Mouse (Mus musculus) neural tube, embryonic 12.5 days (tissue): ENCODE data around the gene Arl3. TPM values are rescaled to one million over a fixed set of nuclear protein-coding genes. Genes with fewer than 3 reads are reported as not detected.
A peak's percentile ranks its signal among the peaks of the same experiment; 100 is the strongest.

Experiments used
- ATAC-seq: fragments of 200-750 bp; cut with Nextera tagmentation; 2 replicates; pipeline ENCODE4 v1.8.0; 2017; ENCODE audit warnings: low read depth, mild to moderate bottlenecking, moderate TSS enrichment, moderate library complexity; ENCODE audit not compliant: low FRiP score
- H3K27ac ChIP-seq: fragments of 300-500 bp; sonication (generic); 2 replicates; pipeline ENCODE4 v1.5.1; 2016
- H3K27me3 ChIP-seq: fragments of 300-500 bp; sonication (generic); replicated peaks from 2 replicates; pipeline ENCODE4 v1.6.1; 2016; ENCODE audit warnings: mild to moderate bottlenecking
- H3K36me3 ChIP-seq: fragments of 300-500 bp; sonication (generic); 2 replicates; pipeline ENCODE4 v1.6.1; 2016; ENCODE audit warnings: mild to moderate bottlenecking
- H3K4me1 ChIP-seq: fragments of 300-500 bp; sonication (generic); 2 replicates; pipeline ENCODE4 v1.6.1; 2016
- H3K4me2 ChIP-seq: fragments of 300-500 bp; sonication (generic); replicated peaks from 2 replicates; pipeline ENCODE4 v1.6.1; 2016; ENCODE audit warnings: mild to moderate bottlenecking
- H3K4me3 ChIP-seq: fragments of 300-500 bp; sonication (generic); 2 replicates; pipeline ENCODE4 v1.5.1; 2016
- H3K9ac ChIP-seq: fragments of 300-500 bp; sonication (generic); 2 replicates; pipeline ENCODE4 v1.6.1; 2016; ENCODE audit warnings: mild to moderate bottlenecking
- H3K9me3 ChIP-seq: fragments of 300-500 bp; sonication (generic); 2 replicates; pipeline ENCODE4 v1.6.1; 2016; ENCODE audit warnings: mild to moderate bottlenecking
- WGBS: fragments of 180-500 bp; shearing (Covaris S2); methylation state at CpG from one replicate; pipeline ENCODE4 v1.1.7; 2016; 5-methylcytosine and 5-hydroxymethylcytosine counted together
- polyA plus RNA-seq: library from polyadenylated mRNA; unstranded; fragments of >200 nt; fragmentation: Nextera tagmentation; extraction: Ambion mirVana; gene quantifications from 2 replicates; pipeline ENCODE4 v1.2.1, GENCODE M21; 2016

Gene Arl3
- polyA plus RNA-seq, 1 experiment from 2014 or later, result 194 TPM

DNA sequence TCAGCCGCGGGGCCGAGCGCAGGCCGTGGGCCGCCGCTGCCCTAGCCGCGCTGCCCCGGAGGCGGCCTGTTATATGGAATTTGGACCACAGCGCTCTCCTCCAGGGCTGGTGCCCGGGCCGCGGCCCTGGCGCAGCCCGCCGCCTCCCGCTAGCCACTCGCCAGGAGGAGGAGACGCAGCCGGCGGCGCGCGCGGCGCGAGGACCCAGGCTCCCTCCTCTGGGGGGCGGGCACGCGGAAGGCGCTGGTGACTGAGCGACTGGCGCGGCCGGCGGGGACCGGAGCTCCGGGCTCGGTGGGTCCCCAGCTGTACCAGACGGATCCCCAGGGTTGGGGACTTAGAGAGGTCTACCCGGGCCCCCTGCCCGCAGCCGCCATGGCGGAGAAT, 70.9 kb downstream of the Arl3 start:
- Histone ChIP-seq H3K27me3 (no peaks in the 10 kb centered on the region), H3K4me2 (peak overlapping the region; percentile 96), H3K36me3 (peaks cover 16% of the 10 kb centered on the region), H3K9ac (peak overlapping the region; percentile 100), H3K27ac (peak overlapping the region; percentile 100), H3K4me1 (peaks cover 29% of the 10 kb centered on the region), H3K4me3 (peak overlapping the region; percentile 99), H3K9me3 (no peaks in the 10 kb centered on the region)
- ATAC-seq, result no peak
- under 1% methylated on average over 46 of the region's 46 CpGs for WGBS

DNA sequence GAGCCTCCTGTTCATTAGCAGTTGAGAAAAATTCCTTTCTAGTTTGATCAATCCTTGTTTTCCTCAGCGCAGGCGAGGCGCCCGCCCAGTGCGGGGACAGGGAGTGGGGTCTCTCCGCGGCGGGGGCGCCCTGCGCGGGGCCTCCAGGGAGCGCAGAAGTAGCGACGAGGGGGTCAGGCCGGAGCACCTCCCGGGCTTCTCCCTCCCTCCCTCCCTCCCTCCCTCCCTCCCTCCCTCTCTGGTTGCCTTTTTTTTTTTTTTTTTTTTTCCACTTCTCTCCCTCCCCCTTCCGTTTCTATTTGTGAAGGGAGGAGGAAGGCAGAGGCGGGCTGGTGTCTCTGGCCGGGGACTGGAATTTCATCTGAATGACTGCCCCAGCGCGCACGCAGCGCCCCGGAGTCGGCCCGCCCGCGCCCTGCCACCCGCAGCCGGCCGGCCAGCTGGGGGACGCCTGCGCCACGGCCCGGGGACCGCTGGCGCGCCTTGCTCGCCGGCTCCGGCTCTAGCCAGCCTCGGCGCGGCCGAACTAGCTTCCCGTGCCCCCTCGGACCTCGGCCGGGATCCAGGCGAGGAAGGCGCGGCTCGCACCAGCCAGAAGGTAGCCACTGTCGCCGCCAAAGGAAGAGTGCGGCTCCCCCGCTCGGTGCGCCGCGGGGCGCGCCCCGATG, 71.5 kb downstream of the Arl3 start, which contains the start of gene Trim8:
Gene Trim8, plus strand, starts transcription at position 302 of the 668 bp plus-strand sequence.
- Histone ChIP-seq H3K9ac (peak within 1 kb of the TSS; percentile 100), H3K27ac (peak within 1 kb of the TSS; percentile 100), H3K9me3 (no peaks in the 10 kb centered on the region), H3K4me2 (peak within 1 kb of the TSS; percentile 96), H3K27me3 (no peaks in the 10 kb centered on the region), H3K4me3 (peak within 1 kb of the TSS; percentile 99), H3K36me3 (peaks cover 16% of the 10 kb centered on the region), H3K4me1 (peaks cover 24% of the 10 kb centered on the region)
- WGBS, result 1% methylated on average over 58 of the region's 64 CpGs
- no peak; the same call in 1 of the 2 replicates for ATAC-seq

DNA sequence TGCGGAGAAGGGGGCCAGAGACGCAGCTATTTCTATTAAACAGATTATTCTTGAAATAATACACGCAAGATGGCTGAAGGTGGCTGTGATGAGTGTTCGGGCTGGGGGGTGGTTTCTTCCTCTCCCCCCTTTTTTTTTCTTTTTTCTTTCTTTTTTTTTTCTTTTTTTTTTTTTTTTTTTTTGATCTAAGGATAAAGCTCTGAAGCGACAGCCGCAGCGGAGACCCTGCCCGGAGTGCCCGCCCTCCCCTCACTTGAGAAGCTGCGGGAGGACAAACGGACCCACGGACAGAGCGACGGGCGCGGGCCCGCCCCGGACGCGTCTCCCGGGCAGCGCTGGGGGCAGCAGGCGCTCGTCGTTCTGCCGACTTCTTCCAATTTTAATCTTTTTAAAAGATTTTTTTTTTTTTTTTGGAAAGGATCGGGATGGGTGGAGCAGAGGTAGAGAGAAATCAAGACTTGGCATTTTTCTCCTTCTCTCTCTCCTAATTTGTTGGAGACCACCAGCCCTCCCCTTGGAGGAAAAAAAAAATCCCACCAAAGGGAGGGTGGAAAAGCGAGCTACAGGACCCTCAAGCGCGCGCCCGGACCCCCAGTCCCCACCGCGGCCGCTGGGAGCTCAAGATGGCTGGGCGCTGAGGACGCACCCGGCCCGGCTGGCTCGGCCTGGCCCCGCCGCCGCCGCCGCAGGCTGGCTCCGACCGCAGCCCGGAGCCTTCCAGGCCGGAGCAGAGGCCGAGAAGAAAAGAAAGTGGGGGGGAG, 72.2 kb downstream of the Arl3 start:
- peak overlapping the region; percentile 99 for H3K4me3 ChIP-seq
- ATAC-seq, result no peak
- no peaks in the 10 kb centered on the region for H3K27me3 ChIP-seq
- peak overlapping the region; percentile 96 for H3K4me2 ChIP-seq
- H3K27ac ChIP-seq, result peak overlapping the region; percentile 100
- no peaks in the 10 kb centered on the region for H3K9me3 ChIP-seq
- under 1% methylated on average over 36 of the region's 50 CpGs for WGBS
- peaks cover 16% of the 10 kb centered on the region for H3K4me1 ChIP-seq
- peaks cover 10% of the 10 kb centered on the region for H3K36me3 ChIP-seq
- peak overlapping the region; percentile 100 for H3K9ac ChIP-seq

DNA sequence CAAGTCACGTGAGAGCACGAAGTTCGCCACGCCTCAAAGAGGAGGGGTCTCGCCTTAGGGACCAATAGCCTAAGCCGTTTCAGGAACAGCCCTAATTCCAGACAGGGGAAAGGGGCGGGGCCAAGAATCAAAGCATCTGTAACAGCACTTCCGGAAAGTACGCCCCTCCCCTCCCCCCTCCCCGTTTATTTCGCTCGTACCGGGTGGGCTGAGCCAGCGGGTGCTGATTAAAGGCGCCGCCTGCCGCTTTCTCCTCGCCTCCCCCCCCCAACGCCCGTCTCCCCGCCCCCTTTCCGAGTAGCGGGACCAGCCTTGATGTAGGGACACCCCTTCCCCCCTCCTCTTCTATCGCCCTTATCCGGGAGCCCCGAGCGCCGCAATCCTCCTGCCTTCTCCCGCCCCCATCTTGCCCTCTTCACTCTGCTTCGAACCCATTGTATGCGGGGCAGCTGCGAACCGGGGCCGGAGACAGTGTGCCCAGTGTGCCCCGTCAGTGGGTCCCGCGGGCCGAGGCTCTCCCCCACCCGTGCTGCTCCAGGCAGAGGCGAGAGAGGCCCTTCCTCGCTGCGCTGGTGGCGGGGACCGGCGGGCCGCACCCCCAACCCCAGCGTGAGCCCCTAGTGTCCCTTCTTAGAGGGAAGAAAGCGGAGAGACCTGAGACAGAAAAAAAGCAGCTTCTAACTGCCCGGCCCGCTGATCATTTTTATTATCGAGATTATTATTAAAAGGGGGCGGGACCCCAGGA, 73.0 kb downstream of the Arl3 start:
- WGBS, result under 1% methylated on average over 52 of the region's 52 CpGs
- H3K4me3 ChIP-seq, result peak overlapping the region; percentile 99
- H3K9ac ChIP-seq, result peak overlapping the region; percentile 100
- H3K4me2 ChIP-seq, result peak overlapping the region; percentile 96
- H3K4me1 ChIP-seq, result peaks cover 8% of the 10 kb centered on the region
- H3K27ac ChIP-seq, result peak overlapping the region; percentile 100
- no peaks in the 10 kb centered on the region for H3K27me3 ChIP-seq
- H3K9me3 ChIP-seq, result no peaks in the 10 kb centered on the region
- H3K36me3 ChIP-seq, result peaks cover 2% of the 10 kb centered on the region; the same call in 1 of the 2 replicates
- ATAC-seq, result peak; percentile 84

DNA sequence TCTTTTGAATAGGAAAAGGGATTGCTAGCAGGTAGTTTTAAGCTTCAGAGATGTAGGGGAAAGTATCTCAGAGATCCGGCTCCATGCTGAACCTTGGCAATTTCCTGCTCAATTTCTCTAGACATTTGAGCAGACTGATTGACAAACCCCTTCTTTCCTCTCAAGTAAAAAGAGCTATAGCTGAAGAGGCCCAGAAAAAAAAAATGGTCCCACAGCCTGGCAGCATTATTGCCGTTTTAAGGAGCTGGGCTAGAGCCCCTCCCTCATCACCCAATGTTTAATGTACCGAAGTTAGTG, 73.5 kb downstream of the Arl3 start:
- Histone ChIP-seq H3K27me3 (no peaks in the 10 kb centered on the region), H3K9me3 (no peaks in the 10 kb centered on the region), H3K9ac (no peak overlapping the region), H3K27ac (no peak overlapping the region), H3K4me2 (peak overlapping the region; percentile 45), H3K36me3 (no peaks in the 10 kb centered on the region), H3K4me1 (peaks cover 3% of the 10 kb centered on the region), H3K4me3 (peak overlapping the region; percentile 99; the same call in 1 of the 2 replicates)
- no peak for ATAC-seq
- 1% methylated on average over 3 of the region's 3 CpGs for WGBS

DNA sequence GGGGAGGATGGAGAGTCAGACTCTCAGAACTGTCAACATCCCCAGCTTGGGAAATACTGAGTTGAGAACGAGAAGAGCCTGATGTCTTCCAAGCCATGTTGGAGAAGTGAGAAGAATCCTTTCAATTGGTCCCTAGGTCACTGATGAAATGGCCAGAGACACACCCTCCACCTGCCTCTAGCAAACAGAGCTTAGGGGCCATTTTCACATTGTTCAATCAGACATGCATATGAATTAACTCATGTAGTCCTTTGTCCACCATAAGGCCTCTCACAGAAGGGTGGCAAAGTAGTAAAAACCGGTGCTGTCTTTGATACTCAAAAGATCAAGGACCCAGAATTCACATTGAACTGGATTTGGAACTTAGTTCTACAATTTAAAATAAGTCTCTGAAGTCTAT, 75.8 kb downstream of the Arl3 start:
- H3K27me3 ChIP-seq, result no peaks in the 10 kb centered on the region
- H3K9ac ChIP-seq, result no peak overlapping the region
- no peaks in the 10 kb centered on the region for H3K9me3 ChIP-seq
- no peak overlapping the region for H3K27ac ChIP-seq
- 53% methylated on average over 2 of the region's 2 CpGs for WGBS
- no peak overlapping the region for H3K4me3 ChIP-seq
- H3K36me3 ChIP-seq, result no peaks in the 10 kb centered on the region
- ATAC-seq, result no peak
- H3K4me2 ChIP-seq, result no peak overlapping the region
- H3K4me1 ChIP-seq, result no peaks in the 10 kb centered on the region; the same call in 1 of the 2 replicates

DNA sequence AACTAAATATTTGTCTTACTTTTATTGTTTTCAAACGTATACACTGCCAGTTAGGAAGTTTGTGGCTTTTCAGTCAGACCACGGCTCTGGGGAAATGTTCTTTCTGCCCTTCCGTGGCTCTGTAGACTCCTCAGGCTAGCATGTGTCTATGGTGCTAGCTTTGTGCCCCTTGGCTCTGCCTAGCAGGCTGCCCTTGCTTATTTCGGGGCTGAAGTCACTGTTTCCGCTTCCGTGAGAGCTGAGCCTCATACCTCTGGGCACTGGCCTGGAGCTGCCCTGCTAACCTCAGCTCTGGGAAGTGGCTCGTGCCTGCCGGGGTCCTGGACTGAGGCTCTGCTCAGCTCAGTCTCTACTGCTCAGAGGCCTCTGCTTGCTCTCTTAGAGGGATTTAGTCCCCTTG, 77.9 kb downstream of the Arl3 start:
- Histone ChIP-seq H3K9ac (no peak overlapping the region), H3K4me3 (no peak overlapping the region), H3K27me3 (no peaks in the 10 kb centered on the region), H3K4me1 (peaks cover 5% of the 10 kb centered on the region), H3K9me3 (no peaks in the 10 kb centered on the region), H3K36me3 (no peaks in the 10 kb centered on the region), H3K27ac (no peak overlapping the region), H3K4me2 (no peak overlapping the region)
- 87% methylated on average over 8 of the region's 8 CpGs for WGBS
- ATAC-seq, result no peak

DNA sequence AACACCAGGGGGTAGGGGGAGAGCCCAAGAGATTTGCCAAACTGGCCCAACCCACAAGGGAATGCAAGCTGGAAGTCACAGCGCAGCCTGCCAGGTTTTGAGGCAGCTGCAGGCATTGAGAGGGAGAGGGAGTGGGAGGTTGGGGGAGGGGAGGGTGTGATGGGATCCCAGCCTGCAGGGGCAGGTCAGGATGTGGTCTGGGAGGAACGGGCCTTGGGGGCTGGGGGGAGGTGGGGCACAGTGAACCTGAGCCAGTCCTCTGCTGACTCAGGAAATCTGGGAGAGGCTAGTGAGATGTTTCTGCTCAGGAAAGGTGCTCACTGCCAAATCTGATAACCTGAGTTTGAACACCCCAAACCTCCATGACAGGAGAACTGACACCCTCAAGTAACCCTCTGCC, 82.4 kb downstream of the Arl3 start:
- Histone ChIP-seq H3K4me1 (peaks cover 5% of the 10 kb centered on the region; the same call in 1 of the 2 replicates), H3K36me3 (peaks cover 23% of the 10 kb centered on the region), H3K27ac (peak overlapping the region; percentile 15; the same call in 1 of the 2 replicates), H3K9ac (no peak overlapping the region), H3K4me2 (no peak overlapping the region; the same call in 1 of the 2 replicates), H3K4me3 (no peak overlapping the region), H3K9me3 (no peaks in the 10 kb centered on the region), H3K27me3 (no peaks in the 10 kb centered on the region)
- ATAC-seq, result no peak
- WGBS, result 0% methylated on average over 2 of the region's 2 CpGs

DNA sequence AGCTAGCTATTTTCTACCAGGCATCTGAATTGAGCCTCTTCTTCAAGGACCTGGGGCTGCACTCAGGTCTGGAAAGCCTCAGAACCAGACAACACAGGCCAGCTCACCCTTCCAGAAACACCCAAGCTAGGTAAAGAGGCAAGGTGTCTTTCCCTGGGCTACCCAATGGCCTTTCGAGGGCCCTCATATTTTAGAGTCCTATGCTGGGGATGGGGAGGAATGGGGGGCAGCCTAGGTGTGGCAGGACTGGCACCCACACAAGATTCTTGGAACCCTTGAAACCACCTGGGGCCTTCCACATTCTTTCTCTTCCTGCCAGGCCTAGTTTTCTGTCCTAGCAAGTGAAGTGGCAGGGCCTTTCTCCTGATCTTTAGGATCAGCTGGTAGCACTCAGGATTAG, 83.5 kb downstream of the Arl3 start:
- no peak for ATAC-seq
- H3K9ac ChIP-seq, result no peak overlapping the region
- H3K27ac ChIP-seq, result no peak overlapping the region
- no peaks in the 10 kb centered on the region for H3K9me3 ChIP-seq
- no peaks in the 10 kb centered on the region for H3K27me3 ChIP-seq
- peaks cover 8% of the 10 kb centered on the region; the same call in 1 of the 2 replicates for H3K4me1 ChIP-seq
- H3K4me2 ChIP-seq, result no peak overlapping the region
- 93% methylated on average over 1 of the region's 1 CpGs for WGBS
- H3K36me3 ChIP-seq, result peaks cover 34% of the 10 kb centered on the region
- H3K4me3 ChIP-seq, result no peak overlapping the region

DNA sequence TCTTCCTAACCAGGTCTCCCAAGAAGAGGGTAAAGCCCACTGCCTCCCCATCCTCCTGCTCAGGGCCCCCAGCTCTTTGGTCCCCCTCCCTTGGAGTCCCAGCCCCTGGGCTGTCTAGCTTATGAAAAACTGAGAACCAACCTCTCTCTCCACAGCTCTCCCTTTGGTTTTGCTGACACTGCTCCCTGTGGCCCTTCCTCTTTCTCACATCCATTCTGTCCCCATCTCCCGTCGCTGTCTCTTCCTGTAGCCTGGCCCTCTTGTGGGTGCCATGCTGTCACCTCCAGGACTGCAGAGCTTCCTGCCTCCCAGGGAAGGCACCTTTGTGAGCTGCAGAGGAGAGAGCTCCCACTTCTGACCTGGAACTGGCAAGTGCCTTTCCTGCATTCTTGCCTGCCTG, 86.3 kb downstream of the Arl3 start:
- Histone ChIP-seq H3K9me3 (no peaks in the 10 kb centered on the region), H3K27ac (no peak overlapping the region), H3K9ac (no peak overlapping the region), H3K4me3 (no peak overlapping the region), H3K4me2 (no peak overlapping the region), H3K4me1 (peaks cover 16% of the 10 kb centered on the region), H3K27me3 (no peaks in the 10 kb centered on the region), H3K36me3 (peaks cover 38% of the 10 kb centered on the region)
- WGBS, result 72% methylated on average over 2 of the region's 2 CpGs
- no peak for ATAC-seq

DNA sequence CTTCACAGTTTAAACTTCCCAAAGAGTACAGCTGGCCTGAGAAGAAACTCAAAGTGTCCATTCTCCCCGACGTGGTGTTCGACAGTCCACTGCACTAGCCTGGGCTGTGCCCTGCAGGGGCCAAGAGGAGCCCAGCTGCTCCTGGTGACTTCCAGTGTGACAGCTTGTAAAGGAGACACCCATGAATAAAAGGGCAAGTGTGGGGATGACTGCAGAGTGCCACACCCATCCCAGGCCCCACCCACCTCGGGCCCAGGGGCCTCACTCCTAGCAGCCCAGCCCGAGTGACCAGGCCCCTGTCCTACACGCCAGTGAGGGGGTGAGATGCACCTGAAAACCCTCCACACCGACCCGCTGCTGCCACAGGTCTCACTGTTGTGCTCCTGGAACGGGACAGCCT, 87.2 kb downstream of the Arl3 start:
- Histone ChIP-seq H3K27me3 (no peaks in the 10 kb centered on the region), H3K9me3 (no peaks in the 10 kb centered on the region), H3K27ac (no peak overlapping the region), H3K4me3 (no peak overlapping the region), H3K4me2 (no peak overlapping the region), H3K4me1 (peaks cover 15% of the 10 kb centered on the region), H3K9ac (no peak overlapping the region), H3K36me3 (peaks cover 38% of the 10 kb centered on the region)
- WGBS, result 70% methylated on average over 9 of the region's 9 CpGs
- no peak for ATAC-seq

DNA sequence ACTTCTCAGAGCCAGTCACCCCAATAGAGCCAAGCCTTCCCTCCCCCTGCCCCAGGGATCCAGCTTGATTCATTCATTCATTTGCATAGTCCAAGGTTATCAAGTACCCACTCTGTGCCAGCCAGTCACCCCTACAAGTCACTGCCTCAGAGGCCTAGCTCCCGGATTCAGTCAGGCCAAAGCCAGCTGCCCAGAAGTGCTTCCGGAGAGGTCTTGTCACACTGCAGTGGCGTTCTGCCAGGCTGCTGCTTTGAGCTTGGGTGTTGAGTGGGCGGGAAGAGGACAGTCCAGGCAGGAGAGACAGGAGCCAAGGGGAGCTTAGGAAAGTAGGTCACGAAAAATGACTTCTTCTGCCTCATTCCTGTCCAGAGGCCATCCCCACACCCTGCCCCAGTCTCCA, 88.5 kb downstream of the Arl3 start:
- Histone ChIP-seq H3K4me1 (peaks cover 10% of the 10 kb centered on the region), H3K9ac (no peak overlapping the region), H3K36me3 (peaks cover 47% of the 10 kb centered on the region), H3K4me2 (no peak overlapping the region), H3K9me3 (no peaks in the 10 kb centered on the region), H3K4me3 (no peak overlapping the region), H3K27me3 (no peaks in the 10 kb centered on the region), H3K27ac (no peak overlapping the region)
- ATAC-seq, result no peak
- WGBS, result 78% methylated on average over 5 of the region's 5 CpGs
